Mouse (Mus musculus) heart, embryonic 12.5 days (tissue): ENCODE results near the gene Leo1. TPM values are rescaled to one million over a fixed set of nuclear protein-coding genes. Genes with fewer than 3 reads are reported as not detected.

Experiments
- ATAC-seq: fragments of 200-750 bp; cut with Nextera tagmentation; 2 replicates; pipeline ENCODE4 v1.8.0; 2017; ENCODE audit warnings: moderate TSS enrichment, moderate library complexity; ENCODE audit not compliant: insufficient number of reproducible peaks, low FRiP score
- H3K27ac ChIP-seq: fragments of 300-500 bp; sonication (generic); 2 replicates; pipeline ENCODE4 v1.5.1; 2016; ENCODE audit warnings: mild to moderate bottlenecking, moderate library complexity; ENCODE audit not compliant: poor library complexity, severe bottlenecking
- H3K27me3 ChIP-seq: fragments of 300-500 bp; sonication (generic); replicated peaks from 2 replicates; pipeline ENCODE4 v1.6.1; 2016; ENCODE audit warnings: mild to moderate bottlenecking, moderate library complexity
- H3K36me3 ChIP-seq: fragments of 300-500 bp; sonication (generic); 2 replicates; pipeline ENCODE4 v1.6.1; 2016; ENCODE audit warnings: mild to moderate bottlenecking, moderate library complexity
- H3K4me1 ChIP-seq: fragments of 300-500 bp; sonication (generic); replicated peaks from 2 replicates; pipeline ENCODE4 v1.6.1; 2016; ENCODE audit warnings: mild to moderate bottlenecking
- H3K4me2 ChIP-seq: fragments of 300-500 bp; sonication (generic); 2 replicates; pipeline ENCODE4 v1.6.1; 2016; ENCODE audit warnings: mild to moderate bottlenecking, moderate library complexity
- H3K4me3 ChIP-seq: fragments of 300-500 bp; sonication (generic); 2 replicates; pipeline ENCODE4 v1.5.1; 2016; ENCODE audit warnings: mild to moderate bottlenecking
- H3K9ac ChIP-seq: fragments of 300-500 bp; sonication (generic); 2 replicates; pipeline ENCODE4 v1.6.1; 2016; ENCODE audit warnings: mild to moderate bottlenecking, moderate library complexity
- H3K9me3 ChIP-seq: fragments of 300-500 bp; sonication (generic); replicated peaks from 2 replicates; pipeline ENCODE4 v1.6.1; 2016; ENCODE audit warnings: mild to moderate bottlenecking, moderate library complexity
- WGBS: fragments of 180-500 bp; shearing (Covaris S2); methylation state at CpG from one replicate; pipeline ENCODE4 v1.1.7; 2016; 5-methylcytosine and 5-hydroxymethylcytosine counted together
- polyA plus RNA-seq: library from polyadenylated mRNA; unstranded; fragments of >200 nt; fragmentation: Nextera tagmentation; extraction: Ambion mirVana; gene quantifications from 2 replicates; pipeline ENCODE4 v1.2.1, GENCODE M21; 2016

Gene Leo1
- polyA plus RNA-seq, 1 experiment from 2014 or later = 33.8 TPM

DNA sequence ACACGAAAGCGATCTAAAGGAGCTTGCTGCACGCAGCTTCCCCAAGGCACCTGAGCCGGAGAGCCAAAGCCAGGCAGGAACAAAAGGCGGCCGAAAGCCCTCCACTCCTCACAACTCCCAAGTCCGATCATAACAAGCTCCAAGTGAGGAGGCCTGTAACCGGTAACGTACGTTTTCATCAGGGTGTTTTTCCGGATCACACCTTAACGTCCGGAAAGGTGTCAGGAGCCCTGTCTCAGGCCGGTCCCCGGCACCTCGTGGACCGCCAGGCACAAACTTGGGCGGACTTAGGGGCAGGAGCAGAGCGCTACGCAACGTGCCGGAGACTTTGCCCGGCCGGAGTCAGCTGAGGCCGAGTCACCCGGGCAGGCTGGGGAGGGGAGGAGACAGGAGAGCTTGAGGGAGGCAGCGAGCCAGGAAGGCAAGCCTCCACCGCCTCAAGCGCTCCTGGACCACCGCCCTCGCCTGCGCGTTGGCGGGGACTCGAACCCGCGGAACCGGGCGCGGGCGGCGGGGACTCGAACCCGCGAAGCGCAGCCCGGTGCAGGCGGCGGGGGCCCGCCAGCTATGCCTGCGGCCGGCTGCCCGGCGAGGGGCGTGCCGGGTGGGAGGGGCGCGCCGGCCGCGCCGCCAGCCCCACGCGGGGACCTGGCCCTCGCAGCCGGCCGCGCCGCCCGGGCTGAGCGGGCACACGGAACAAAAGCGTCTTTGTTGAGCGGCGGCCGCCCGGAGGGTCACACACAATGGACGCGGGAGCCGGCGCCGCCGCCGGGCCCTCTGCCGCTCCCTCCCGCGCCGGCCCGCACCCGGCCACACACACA lies 32.1 kb upstream of the Leo1 start:
- ATAC-seq = peak; percentile 86
- Histone ChIP-seq H3K36me3 (no peaks in the 10 kb centered on the region), H3K4me2 (peak overlapping the region; percentile 87), H3K9ac (peak overlapping the region; percentile 95), H3K4me3 (peak overlapping the region; percentile 85), H3K27ac (peak overlapping the region; percentile 99), H3K9me3 (no peaks in the 10 kb centered on the region), H3K27me3 (no peaks in the 10 kb centered on the region), H3K4me1 (peaks cover 58% of the 10 kb centered on the region)
- under 1% methylated on average over 86 of the region's 90 CpGs for whole genome bisulfite sequencing

DNA sequence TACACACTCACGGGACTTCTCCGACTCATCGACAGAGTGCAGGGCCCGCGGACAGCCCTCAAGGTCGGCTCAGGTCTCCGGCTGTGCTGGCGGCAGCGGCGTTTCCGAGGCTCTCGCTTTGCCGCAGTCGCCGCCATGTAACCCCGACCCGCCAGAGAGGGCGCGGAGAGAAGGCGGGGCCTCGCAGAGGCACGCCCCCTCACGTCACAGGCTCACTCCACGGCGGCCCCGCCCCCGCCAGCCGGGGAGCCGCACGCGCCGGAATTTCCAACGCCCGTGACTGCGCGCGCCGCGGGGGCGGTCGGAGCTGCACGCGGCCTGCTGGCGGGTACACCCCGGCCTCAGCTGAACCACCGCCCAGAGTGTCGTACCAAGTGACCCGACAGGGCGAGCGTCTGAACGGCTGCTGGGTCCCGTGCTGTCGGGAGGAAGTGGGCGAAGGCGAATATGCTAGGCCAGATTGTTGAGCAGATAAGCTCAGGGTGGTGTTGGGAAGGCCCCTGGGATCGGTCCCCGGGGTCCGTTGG lies 31.4 kb upstream of the Leo1 start, which contains the start of gene Mapk6:
TSS of gene Mapk6 (minus strand) at position 154 of the 527 bp plus-strand sequence.
- H3K9ac ChIP-seq = peak within 1 kb of the TSS; percentile 95
- peaks cover 56% of the 10 kb centered on the region for H3K4me1 ChIP-seq
- H3K4me2 ChIP-seq = peak within 1 kb of the TSS; percentile 87
- peak within 1 kb of the TSS; percentile 85 for H3K4me3 ChIP-seq
- ATAC-seq = peak; percentile 96
- under 1% methylated on average over 58 of the region's 58 CpGs for WGBS
- no peaks in the 10 kb centered on the region for H3K27me3 ChIP-seq
- no peaks in the 10 kb centered on the region for H3K9me3 ChIP-seq
- peak within 1 kb of the TSS; percentile 99 for H3K27ac ChIP-seq
- no peaks in the 10 kb centered on the region for H3K36me3 ChIP-seq

DNA sequence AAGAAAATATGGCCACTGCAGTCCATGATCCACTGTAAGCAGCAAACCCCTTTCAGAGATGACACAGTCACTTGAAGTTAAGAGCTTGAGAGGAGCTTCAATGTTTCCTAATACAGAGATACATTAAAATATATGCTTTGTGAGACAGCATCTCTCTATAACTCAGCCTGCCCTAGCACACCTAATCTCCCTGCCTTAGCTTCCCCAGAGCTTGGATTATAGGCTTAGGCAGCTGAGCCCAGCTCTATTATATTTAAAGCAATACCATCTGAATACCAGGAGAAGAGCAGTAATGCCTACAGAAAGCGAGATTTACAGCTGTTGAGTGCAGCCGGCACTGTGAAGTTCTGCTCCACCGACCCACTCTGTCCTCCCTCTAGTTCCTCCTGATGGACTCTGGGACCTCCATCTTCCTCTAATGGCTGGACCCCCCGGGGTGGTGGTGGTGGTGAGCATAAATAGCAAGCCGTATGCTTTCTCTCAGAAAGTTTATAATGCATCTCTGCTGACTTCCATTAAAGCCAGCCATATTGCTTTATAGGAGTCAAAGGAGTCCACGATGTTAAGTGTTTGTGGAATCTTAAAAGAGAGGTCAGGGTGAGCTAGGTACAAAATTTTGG lies 30.3 kb upstream of the Leo1 start:
- Histone ChIP-seq H3K9ac (peak overlapping the region; percentile 95), H3K27ac (no peak overlapping the region), H3K36me3 (no peaks in the 10 kb centered on the region), H3K4me3 (no peak overlapping the region), H3K4me1 (peaks cover 48% of the 10 kb centered on the region), H3K27me3 (no peaks in the 10 kb centered on the region), H3K9me3 (no peaks in the 10 kb centered on the region), H3K4me2 (peak overlapping the region; percentile 87; the same call in 1 of the 2 replicates)
- ATAC-seq = no peak
- 71% methylated on average over 6 of the region's 6 CpGs for WGBS

GRCm38 (mm10) chr9:75411584-75411983 lies 29.7 kb upstream of the Leo1 start:
- no peak for ATAC-seq

GRCm38 (mm10) chr9:75413206-75413605 lies 28.1 kb upstream of the Leo1 start:
- H3K27me3 ChIP-seq = no peaks in the 10 kb centered on the region
- 37% methylated on average over 5 of the region's 5 CpGs for WGBS
- H3K4me3 ChIP-seq = no peak overlapping the region
- H3K27ac ChIP-seq = no peak overlapping the region
- no peak for ATAC-seq
- H3K4me2 ChIP-seq = no peak overlapping the region
- H3K9ac ChIP-seq = no peak overlapping the region
- H3K9me3 ChIP-seq = no peaks in the 10 kb centered on the region
- no peaks in the 10 kb centered on the region for H3K36me3 ChIP-seq
- H3K4me1 ChIP-seq = peaks cover 33% of the 10 kb centered on the region

More at GRCm38 (mm10) chr9:75411584-75411983, 29.7 kb upstream of the Leo1 start:
- Histone ChIP-seq H3K4me1 (peaks cover 42% of the 10 kb centered on the region), H3K9ac (no peak overlapping the region), H3K4me2 (no peak overlapping the region), H3K27ac (no peak overlapping the region), H3K27me3 (no peaks in the 10 kb centered on the region), H3K36me3 (no peaks in the 10 kb centered on the region), H3K9me3 (no peaks in the 10 kb centered on the region), H3K4me3 (no peak overlapping the region)
- WGBS = 76% methylated on average over 9 of the region's 9 CpGs

GRCm38 (mm10) chr9:75414204-75414603 lies 27.1 kb upstream of the Leo1 start:
- WGBS = 29% methylated on average over 5 of the region's 5 CpGs
- Histone ChIP-seq H3K4me2 (no peak overlapping the region), H3K27me3 (no peaks in the 10 kb centered on the region), H3K36me3 (no peaks in the 10 kb centered on the region), H3K9ac (no peak overlapping the region), H3K27ac (no peak overlapping the region), H3K9me3 (no peaks in the 10 kb centered on the region), H3K4me3 (no peak overlapping the region), H3K4me1 (peaks cover 33% of the 10 kb centered on the region)
- ATAC-seq = no peak

DNA sequence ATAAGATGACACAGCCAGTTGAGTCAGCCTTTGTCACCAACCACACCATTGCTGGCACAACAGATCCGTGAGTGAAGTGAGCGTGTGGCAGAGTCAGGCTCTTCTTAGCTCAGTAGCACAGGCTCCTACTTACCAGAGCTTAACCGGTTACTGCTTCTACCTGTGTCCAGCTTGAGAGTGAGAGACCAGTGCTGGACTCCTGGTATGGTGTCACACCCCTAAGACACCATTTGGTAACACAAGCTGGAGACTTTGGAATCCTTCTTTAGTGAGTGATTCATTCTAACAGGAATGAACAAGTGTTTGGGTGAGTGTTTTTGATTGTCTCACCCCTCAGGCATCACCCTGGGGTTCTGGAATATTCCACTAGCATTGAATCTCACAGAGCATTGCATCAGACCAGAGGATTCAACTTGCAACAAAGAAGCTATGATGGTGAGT lies 19.1 kb upstream of the Leo1 start:
- no peak overlapping the region for H3K4me3 ChIP-seq
- H3K36me3 ChIP-seq = no peaks in the 10 kb centered on the region
- H3K9me3 ChIP-seq = no peaks in the 10 kb centered on the region
- WGBS = 87% methylated on average over 3 of the region's 3 CpGs
- H3K4me2 ChIP-seq = no peak overlapping the region
- H3K4me1 ChIP-seq = no peaks in the 10 kb centered on the region
- ATAC-seq = no peak
- H3K27ac ChIP-seq = no peak overlapping the region
- no peaks in the 10 kb centered on the region for H3K27me3 ChIP-seq
- no peak overlapping the region for H3K9ac ChIP-seq

DNA sequence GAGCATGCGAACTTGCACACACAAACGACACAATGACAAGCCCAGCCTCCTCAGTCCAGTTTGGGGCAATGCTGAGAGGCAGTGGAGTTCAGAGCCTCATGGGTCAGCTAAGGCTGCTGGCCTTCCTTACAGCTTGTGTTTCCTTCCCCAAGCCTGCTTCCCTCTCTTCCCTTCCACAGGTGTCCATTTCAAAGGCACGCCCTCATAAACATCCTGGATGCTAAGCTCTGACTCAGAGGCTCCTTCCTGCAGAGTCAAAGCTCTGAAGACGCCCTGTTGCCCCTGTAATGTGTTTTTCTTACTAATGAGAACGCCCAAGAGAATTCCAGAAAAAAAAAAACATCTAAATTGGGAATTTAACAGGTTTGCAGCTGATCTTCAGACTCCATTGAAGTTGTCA lies 17.6 kb upstream of the Leo1 start:
- no peak for ATAC-seq
- WGBS = 66% methylated on average over 5 of the region's 5 CpGs
- no peak overlapping the region for H3K9ac ChIP-seq
- H3K4me3 ChIP-seq = no peak overlapping the region
- peaks cover 11% of the 10 kb centered on the region for H3K4me1 ChIP-seq
- no peaks in the 10 kb centered on the region for H3K27me3 ChIP-seq
- H3K36me3 ChIP-seq = no peaks in the 10 kb centered on the region
- no peak overlapping the region for H3K4me2 ChIP-seq
- H3K27ac ChIP-seq = no peak overlapping the region
- H3K9me3 ChIP-seq = no peaks in the 10 kb centered on the region

DNA sequence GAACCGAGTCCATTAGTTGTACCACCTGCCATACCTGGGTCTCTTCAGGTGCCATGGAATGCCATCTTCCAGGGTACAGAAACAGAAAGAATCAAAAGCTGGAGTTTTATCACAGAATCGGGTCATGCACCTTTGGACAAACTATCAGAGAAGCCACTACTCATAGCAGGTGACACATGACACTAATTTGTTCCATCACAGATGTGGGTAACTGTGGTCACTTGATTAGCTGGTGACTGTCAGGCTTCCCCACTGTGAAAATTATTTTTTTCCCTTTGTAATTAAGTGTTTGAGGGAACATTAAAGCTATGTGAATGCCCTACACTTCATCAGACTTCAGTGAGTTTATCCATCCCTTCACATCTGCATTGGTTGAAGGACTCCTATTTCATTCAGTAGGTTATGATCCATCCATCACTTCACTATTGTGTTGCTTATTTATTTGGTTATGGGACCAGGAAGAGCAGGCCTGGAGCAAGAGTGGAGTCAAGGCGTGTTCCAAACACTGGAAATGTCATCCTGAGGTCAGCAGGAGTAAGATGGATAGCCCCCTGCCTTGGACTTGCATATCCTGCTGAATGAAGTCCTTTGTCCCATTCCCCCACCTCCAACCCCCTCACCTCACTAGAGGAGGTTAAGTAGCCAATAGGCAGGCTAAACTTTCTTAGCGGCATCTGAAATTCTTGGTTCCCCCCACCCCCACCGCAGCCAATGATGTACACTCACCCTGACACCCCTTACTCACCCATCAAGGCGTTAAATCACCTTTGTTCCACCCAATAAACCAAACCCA lies 16.8 kb upstream of the Leo1 start:
- Histone ChIP-seq H3K27ac (no peak overlapping the region), H3K4me1 (peaks cover 16% of the 10 kb centered on the region), H3K4me2 (no peak overlapping the region), H3K36me3 (no peaks in the 10 kb centered on the region), H3K4me3 (no peak overlapping the region), H3K9ac (no peak overlapping the region), H3K27me3 (no peaks in the 10 kb centered on the region), H3K9me3 (no peaks in the 10 kb centered on the region)
- 76% methylated on average over 6 of the region's 6 CpGs for WGBS
- ATAC-seq = no peak

DNA sequence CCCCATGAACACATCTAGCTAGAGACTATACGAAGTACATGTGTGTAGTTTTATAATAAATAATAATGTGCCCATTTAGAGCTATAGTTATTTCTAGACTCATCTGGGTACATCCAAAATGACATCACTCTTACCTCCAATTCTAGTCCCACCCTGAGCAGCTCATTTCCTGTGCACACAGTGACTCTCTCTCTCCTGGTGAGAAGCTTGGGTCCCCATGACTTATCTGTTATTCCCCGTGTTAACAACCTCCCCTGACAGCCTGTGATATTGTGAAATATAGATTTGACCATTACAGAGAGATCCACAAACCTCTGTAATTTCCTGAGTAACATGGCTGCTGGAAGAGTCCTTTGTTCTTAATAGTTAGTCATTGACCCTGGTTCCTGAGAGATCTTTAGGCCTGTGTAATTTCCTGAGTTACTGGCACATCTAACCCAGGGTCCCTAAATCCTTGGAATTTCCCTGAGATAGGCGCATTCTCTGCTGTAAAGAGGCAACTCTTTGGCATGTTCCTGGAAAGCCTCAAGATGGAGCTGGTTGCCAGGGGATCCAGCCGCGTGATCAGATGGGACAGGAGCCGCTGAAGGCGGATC lies 15.4 kb upstream of the Leo1 start:
- H3K4me1 ChIP-seq = peaks cover 20% of the 10 kb centered on the region
- no peak for ATAC-seq
- H3K4me2 ChIP-seq = no peak overlapping the region
- H3K27ac ChIP-seq = no peak overlapping the region
- H3K9me3 ChIP-seq = no peaks in the 10 kb centered on the region
- no peak overlapping the region for H3K4me3 ChIP-seq
- 66% methylated on average over 7 of the region's 7 CpGs for WGBS
- H3K9ac ChIP-seq = no peak overlapping the region
- no peaks in the 10 kb centered on the region for H3K27me3 ChIP-seq
- no peaks in the 10 kb centered on the region for H3K36me3 ChIP-seq
